Mouse (Mus musculus) neutrophil, adult 65 days (primary cell): Measurements from ENCODE around the gene Scfd2. TPM values are rescaled to one million over a fixed set of nuclear protein-coding genes. Genes with fewer than 3 reads are reported as not detected.

Experiments used
- total RNA-seq: library from RNA; stranded (reverse); gene quantifications from 2 replicates; pipeline ENCODE4 v1.2.4, GENCODE M21; 2023

Gene Scfd2
- 11.4 and 17.1 TPM in 2 replicates for total RNA-seq

DNA sequence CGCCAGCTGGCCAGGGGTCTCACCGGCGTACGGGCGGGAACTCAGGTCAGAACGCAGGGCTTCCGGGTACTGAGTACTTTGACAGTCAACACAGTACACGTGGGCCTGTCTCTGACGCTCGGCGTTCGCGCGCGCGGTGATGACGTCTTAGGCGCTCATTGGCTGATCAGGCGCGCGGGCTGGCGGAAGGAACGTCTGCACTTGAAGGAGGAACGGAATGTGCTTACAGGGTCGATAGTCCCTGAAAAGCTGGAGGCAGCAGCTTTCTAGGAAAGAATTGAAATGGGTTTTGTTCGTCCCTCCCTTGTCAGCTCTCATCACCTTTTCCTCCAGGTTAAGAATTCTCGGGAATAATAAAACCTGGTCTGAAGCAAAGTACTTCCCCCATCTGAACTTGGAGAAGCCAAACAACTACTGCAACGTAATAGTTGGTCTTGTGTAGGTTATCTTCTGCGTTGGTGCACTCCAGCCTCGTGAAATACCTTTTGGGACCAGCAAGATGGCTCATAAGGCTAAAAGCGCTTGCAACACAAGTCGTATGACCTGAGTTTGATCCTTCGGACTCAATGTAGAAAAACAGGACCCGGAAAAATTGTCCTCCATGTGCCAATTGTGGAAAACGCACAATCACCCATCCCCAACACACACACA is at the start of gene Scfd2:
Gene Scfd2, minus strand, starts transcription at position 130 of the 651 bp plus-strand sequence.

DNA sequence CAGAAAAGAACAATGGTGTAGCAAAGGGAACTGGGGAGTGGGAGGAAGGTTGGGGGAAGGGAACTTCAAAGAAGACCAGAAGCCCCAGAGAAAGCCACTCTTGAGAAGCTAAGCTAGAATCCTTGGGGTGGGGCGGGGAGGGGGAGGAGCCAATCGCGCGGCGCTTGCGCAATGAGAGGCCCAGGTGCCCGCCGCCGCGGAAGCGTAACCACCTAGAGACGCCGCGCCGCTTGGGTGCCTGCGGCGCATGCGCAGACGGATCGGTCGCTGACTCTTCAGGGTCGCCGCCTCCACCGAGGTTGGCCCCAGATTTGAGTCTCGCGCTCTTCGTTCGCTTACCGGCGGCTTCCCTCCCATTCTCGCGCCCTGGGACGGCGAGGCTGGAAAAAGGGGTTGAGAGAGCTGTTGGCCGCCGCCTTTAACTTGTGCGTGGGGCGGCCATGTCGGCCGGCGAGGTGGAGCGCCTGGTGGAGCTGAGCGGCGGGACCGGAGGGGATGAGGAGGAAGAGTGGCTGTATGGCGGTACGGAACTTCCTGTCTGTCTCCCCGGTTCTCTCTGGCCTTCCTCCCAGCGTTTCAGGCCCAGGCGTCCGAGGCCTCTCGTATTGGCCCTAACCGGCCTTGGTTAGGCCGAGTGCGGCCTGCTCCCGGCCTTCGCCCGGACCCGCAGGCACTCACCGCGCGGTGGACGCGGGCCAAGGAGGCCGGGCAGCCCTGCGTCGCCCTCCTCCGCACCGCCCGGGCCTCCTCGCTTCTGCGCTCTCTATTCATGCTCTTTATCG is 3.9 kb upstream of the Scfd2 start, which contains the start of gene Fip1l1:
Gene Fip1l1, plus strand, starts transcription at position 210 of the 782 bp plus-strand sequence.

GRCm38 (mm10) chr5:74194841-74195613 is 336.5 kb downstream of the Scfd2 start, which contains the start of gene Rasl11b:
TSS of gene Rasl11b (plus strand) at chr5:74195286.

Other genes starting within 250 kb of the Scfd2 start
- gene Fip1l1, start 3.7 kb upstream of the Scfd2 start, total RNA-seq: 51.7 and 52.5 TPM in 2 replicates
- gene Lnx1, start 171.2 kb upstream of the Scfd2 start, total RNA-seq: not detected in 2 replicates